Mouse (Mus musculus) erythroblast, adult 5-6 weeks (primary cell): Measurements from ENCODE around the gene Gm49510. TPM values are rescaled to one million over a fixed set of nuclear protein-coding genes. Genes with fewer than 3 reads are reported as not detected.

ENCODE experiments used
- ATAC-seq: replicated peaks from 2 replicates; pipeline ENCODE4 v1.8.0; 2016; ENCODE audit warnings: moderate number of reproducible peaks, mild to moderate bottlenecking, moderate TSS enrichment, inconsistent platforms; ENCODE audit not compliant: poor library complexity, low FRiP score, severe bottlenecking
- total RNA-seq, 2 experiments: library from RNA; stranded (forward) in 1 of 2; stranded (reverse) in 1 of 2; fragments of 150-400 nt in 1 of 2; fragments of 200-764, 138-1000 nt in 1 of 2; gene quantifications; 2 replicates each; pipeline versions ENCODE4 v1.2.3 to v1.2.4; 2015 to 2017; ENCODE audit warnings: low replicate concordance in 2 of 2

The Gm49510 gene
- total RNA-seq (2015; ENCODE audit: low replicate concordance) (not detected in 2 replicates), total RNA-seq (2017; ENCODE audit: low replicate concordance) (0.56 and 0.77 TPM in 2 replicates)

- ATAC-seq = no peak
These were observed at the start of gene Gm49510 for GRCm38 (mm10) chr15:78899409-78899739. Gm49510 (plus strand) TSS chr15:78899667.

DNA sequence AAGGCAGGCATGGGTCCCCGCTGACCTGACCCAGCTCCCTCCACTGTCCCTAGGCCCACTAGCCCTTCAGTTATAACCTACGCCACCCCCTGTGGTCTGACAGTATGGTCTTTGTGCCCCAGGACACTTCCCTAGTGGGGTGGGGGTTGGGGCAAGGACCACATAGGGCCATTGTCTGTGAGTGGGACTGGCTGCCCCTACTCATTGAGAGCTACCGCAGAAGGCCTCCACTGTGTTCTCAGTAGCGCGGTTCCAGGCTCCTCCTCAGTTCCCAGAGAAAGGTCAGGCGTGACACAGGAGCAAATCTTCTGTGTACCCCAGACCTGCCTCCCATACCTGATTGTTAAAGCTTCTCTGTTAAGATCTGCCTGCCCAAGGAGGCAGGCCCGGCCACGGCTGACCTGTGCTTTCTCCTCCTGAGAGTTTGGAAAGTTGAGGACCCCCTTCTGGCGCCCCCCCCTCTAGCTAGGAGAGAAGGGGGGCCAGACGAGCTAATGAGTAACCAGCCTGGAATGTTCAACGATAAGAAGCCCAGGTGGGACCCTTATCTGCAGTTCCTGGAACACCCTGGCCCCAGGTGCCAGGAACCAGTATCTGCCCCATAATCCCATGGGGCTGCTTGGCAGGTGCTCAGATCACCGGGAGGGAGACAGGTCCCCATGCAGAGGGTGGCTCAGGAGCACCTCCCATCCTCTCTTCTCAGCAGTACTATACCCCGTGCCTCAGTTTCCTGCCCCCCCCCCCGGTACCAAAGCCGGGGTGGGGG, 49.2 kb upstream of the Gm49510 start:
- no peak for ATAC-seq

GRCm38 (mm10) chr15:78850944-78851343, 48.5 kb upstream of the Gm49510 start:
- ATAC-seq = no peak

GRCm38 (mm10) chr15:78851505-78852153, 47.8 kb upstream of the Gm49510 start:
- peak; percentile 85 for ATAC-seq

DNA sequence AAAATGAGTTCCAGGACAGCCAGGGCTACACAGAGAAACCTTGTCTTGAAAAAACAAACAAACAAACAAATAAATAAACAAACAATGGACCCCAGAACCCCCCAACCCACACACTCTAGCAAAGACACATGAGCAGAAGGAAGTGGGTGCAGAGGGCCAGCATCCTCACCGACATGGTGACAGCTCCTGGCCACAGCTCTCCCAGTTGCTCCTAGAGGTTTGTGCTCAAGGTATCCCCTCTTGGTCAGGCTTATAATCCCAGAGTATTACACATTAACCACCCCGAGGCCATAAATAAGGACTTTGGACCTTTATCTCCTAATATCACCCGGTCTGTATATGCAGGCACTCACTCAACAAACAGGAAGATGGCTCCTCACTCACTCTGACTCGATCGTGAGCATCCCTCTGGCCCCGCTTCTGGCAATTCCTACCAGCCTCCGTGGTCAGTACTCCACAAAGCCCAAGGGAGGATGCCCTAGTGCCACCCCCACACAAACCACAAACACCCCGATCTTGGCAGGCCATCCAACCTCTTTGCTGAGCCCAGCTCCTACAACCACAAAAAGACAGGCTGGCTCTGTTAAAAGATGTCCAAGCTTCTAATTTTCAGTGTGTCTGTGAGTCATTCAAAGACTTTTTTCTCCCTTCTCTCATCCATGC, 44.0 kb upstream of the Gm49510 start, which contains the start of gene Lgals2:
Gene Lgals2 (minus strand): TSS at position 227 of the 663 bp plus-strand sequence.
- no peak for ATAC-seq

- ATAC-seq = no peak
These were observed 42.5 kb upstream of the Gm49510 start for GRCm38 (mm10) chr15:78857009-78857408.

GRCm38 (mm10) chr15:78859311-78859710, 40.2 kb upstream of the Gm49510 start:
- no peak for ATAC-seq

- ATAC-seq = no peak
These were observed 39.8 kb upstream of the Gm49510 start for GRCm38 (mm10) chr15:78859714-78860113.

DNA sequence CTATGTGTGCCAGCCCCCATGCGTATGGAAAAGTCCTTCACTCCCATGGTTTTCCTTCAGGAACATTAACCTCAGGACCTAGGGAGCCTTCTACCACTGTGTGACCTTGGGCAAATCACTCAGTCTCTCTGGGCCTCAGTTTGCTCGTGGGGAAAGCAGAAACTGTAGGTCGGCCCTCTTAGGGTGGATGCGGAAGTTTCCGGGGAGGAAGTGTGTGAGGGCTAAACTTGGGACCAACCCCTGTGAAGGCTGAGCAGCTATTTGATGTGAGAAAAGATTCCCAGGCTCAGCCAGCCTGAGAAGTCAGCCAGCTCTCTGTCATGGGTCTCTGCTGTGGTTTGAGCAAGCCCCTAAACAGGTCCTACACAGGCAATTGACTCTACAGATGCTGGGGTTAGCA, 37.2 kb upstream of the Gm49510 start:
- ATAC-seq = no peak

DNA sequence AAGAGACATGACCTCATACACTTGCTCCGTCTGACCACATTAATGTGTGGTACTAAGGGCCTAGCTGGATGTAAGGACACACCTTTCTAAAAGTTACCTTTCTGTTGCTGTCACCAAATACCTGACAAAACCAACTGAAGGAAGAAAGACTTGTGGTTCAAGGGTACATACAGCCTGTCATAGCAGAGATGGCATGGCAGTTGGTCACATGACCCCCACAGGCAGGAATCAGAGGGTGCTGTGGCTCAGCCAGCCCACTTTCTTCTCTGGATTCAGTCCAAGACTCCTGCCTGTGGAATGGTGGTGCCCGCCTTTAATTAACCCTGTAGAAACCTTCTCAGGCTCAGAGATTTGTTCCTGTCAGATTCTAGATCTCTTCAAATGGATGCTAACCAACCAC, 36.3 kb upstream of the Gm49510 start:
- no peak for ATAC-seq

DNA sequence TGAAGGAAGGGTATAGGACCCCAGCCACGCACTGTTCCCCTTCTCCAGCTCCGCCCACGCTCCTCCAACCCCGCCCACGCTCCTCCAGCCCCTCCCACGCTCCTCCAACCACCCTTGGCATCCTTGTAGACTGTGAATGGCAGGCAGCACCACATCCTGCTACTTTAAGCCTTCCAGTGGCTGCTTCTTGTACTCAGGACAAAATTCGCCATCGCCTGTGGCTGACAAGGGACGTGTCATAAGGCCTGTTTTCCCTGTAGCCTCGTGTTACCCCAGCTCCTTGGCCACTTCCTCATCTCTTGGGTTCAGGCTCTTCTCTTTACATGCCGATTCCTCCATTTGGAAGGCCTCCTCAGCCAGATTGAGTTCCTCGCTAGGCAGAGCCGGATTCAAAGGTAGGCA, 35.6 kb upstream of the Gm49510 start:
- no peak for ATAC-seq

GRCm38 (mm10) chr15:78868398-78868797, 31.1 kb upstream of the Gm49510 start:
- ATAC-seq = no peak

- ATAC-seq = no peak; the same call in 1 of the 2 replicates
These were observed 30.6 kb upstream of the Gm49510 start for GRCm38 (mm10) chr15:78868826-78869233.

- ATAC-seq = peak; percentile 65
These were observed 29.7 kb upstream of the Gm49510 start for GRCm38 (mm10) chr15:78869775-78870174.

- no peak for ATAC-seq
These were observed 27.4 kb upstream of the Gm49510 start for GRCm38 (mm10) chr15:78872021-78872608.

DNA sequence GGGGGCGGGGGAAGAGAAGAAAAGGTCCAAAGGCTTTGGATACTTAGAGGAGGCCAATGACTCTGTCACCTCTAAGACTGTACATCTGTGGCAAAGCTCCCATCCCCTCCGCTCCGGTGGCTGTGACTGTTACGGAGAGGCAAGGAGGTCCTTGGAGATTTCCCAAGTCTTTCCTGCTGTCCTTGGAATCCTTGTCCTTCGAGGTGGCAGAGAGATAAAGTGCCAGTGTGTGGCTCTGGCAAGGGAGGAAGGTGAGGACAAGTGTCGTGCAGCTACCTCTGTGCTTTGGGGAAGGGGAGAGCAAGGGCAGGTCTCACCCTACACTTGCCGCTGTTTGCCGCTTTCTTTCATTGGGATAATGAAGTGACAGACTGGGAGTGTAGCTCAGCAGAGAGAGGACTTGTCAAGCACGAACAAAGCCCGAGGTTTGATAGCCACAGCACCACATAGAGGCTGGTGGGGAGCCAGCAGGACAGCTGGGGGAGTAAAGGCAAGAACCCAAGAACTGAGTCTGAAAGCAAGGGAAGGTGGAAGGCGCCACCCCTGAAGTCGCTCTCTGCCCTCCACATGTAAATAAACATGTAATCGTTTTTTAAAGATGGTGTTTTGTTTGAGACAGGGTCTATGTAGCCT, 25.5 kb upstream of the Gm49510 start:
- ATAC-seq = no peak

DNA sequence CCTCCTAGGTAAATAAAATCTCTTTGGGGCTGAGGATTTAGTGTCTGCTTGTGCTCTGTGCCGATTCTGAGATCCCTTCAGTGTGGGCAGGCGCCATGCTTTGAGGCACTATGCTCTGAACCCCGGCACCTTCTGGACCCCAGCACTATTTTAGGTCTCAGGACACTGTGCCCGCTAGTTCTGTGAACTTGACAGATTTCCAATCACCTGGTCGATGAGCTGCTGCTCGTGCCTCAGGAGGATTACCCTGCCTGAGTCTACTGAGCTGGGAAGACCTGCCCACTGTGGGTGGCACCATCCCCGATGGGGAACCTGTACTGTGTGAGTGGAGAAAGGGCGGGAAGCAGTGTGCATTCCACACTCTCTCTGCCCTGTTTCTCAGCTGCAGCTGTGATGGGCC, 24.5 kb upstream of the Gm49510 start:
- ATAC-seq = no peak

DNA sequence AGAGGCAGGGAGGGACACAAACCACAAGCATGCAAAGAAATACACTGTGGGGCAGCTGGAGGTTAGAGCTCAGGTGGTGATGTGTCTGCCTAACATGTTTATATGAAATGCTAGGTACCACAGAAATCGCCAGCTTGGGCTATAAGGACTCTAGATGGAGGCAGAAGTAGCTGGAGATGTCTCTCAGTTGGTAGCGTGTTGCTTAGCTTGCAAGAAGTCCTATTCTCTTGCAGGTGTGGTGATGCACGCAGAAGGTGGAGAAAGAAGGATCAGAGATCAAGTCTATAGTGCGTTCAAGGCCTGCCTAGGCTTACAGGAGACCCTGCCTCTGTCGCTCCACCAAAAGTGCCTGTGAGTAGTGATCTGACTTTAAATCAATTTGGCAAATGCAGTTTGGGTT, 23.9 kb upstream of the Gm49510 start:
- ATAC-seq = no peak

DNA sequence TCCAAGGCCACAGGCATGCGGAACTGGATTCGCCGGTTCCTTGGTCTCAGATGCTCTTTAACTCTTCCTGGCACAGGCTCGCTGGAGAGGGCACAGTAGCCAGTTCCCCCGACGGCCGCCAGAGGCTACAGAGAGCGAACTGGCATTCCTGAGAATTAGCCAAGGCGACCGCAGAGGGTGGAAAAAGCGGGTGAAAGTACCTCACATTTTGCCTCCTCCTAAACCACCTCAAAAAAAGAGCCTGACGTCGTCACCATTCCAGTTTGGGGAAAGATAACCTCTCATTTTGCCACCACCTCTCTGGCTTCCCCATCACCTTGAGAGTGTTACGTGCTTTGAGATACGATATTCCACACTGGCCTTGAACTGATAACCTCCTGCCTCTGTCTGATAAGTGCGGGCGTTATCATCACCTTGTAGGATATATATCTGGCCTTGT, 23.2 kb upstream of the Gm49510 start:
- ATAC-seq = peak; percentile 56
